Mouse (Mus musculus) 416B (cell line): ENCODE measurements around the gene Tbc1d10b.

Experiments
- DNase-seq: peaks from one replicate; pipeline ENCODE4 v3.0.0; 2011; ENCODE audit warnings: low read depth

The Tbc1d10b gene

GRCm38 (mm10) chr7:127153477-127153876 lies 54.8 kb downstream of the Tbc1d10b start:
- peak; percentile 71 for DNase-seq

GRCm38 (mm10) chr7:127152464-127152863 lies 55.8 kb downstream of the Tbc1d10b start:
- DNase-seq, result no peak

GRCm38 (mm10) chr7:127147901-127148300 lies 60.4 kb downstream of the Tbc1d10b start:
- DNase-seq, result no peak
